In genomic region chr8:120044907-120045306, GRCm38 (mm10) we compare ENCODE assay signal across 17 mouse cellular contexts.
"Had no signal": no experiment of that assay in that cellular context is flagged by ENCODE, and none has a peak within 500 bp of the region (broad histone marks: within the 10 kb centered on the region; RNA-seq: fewer than 3 reads in every experiment).

No protein-coding gene starts in this region.

- H3K9me3 ChIP-seq: kidney, embryonic 15.5 days; limb, embryonic 12.5 days; midbrain, embryonic 13.5 days; neural tube, embryonic 12.5 days had no signal

- H3K27ac ChIP-seq: kidney, embryonic 15.5 days; limb, embryonic 12.5 days; liver, embryonic 14.5 days; macrophage; midbrain, embryonic 13.5 days; neural tube, embryonic 12.5 days had no signal

- H3K36me3 ChIP-seq: kidney, embryonic 15.5 days; limb, embryonic 12.5 days; midbrain, embryonic 13.5 days; neural tube, embryonic 12.5 days had no signal

- H3K4me3 ChIP-seq: kidney, embryonic 15.5 days; limb, embryonic 12.5 days; midbrain, embryonic 13.5 days; neural tube, embryonic 12.5 days had no signal

- DNase-seq: kidney, adult 2 months; kidney, postnatal 25 days; layer of hippocampus, adult 9-11 months; layer of hippocampus, postnatal 36 days; liver; lung, adult 2 months; retina, postnatal 1 day; right cerebral cortex, postnatal 4 days; spleen, adult 18-20 months; thymus, postnatal 4 days had no signal

- H3K9ac ChIP-seq: kidney, embryonic 15.5 days; limb, embryonic 12.5 days; liver, embryonic 14.5 days; midbrain, embryonic 13.5 days; neural tube, embryonic 12.5 days had no signal

- ATAC-seq: intestine, embryonic 16.5 days; midbrain, embryonic 13.5 days had no signal

- H3K27me3 ChIP-seq: kidney, embryonic 15.5 days; limb, embryonic 12.5 days; midbrain, embryonic 13.5 days; neural tube, embryonic 12.5 days had no signal

- H3K4me2 ChIP-seq: kidney, embryonic 15.5 days; limb, embryonic 12.5 days; midbrain, embryonic 13.5 days; neural tube, embryonic 12.5 days had no signal
